In the genomic region with DNA sequence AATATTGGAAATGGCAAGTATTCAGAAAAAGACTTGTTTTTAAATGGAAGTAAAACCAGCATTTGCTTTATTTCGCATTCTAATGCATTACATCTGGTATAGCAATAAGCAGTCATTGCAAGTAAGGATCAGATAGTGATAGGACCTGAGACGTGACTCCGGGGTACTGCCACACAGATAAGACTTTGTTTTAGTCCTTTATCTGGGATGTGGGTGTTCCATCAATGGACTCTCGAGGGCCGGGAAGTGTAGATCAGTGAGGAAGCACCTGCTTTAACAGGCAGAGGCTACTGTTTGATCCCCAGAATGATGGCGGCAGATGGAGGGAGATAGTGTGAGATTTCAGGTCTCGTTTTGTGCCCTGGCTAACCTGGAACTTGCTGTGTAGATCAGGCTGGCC, we compare ENCODE assay signal across 23 mouse cellular contexts.
A peak's percentile ranks its signal among the peaks of the same experiment; 100 is the strongest.
DNase-seq lines count a peak whose midpoint lies in the region; ATAC-seq and TF ChIP-seq lines count a peak whose summit lies in the region.
"Had no signal": no experiment of that assay in that cellular context is flagged by ENCODE, and none has a peak within 500 bp of the region (broad histone marks: within the 10 kb centered on the region; RNA-seq: fewer than 3 reads in every experiment).

No protein-coding gene starts in this region.

- peak; percentile 29 for DNase-seq in c-Kit-positive CD71-positive TER-119-positive erythroid progenitor cells, embryonic 14.5 days (ENCODE audit: low spot score)
- no peak for DNase-seq in adrenal gland, adult 2 months
- DNase-seq in lung, adult 18-20 months, result no peak
- no peak for DNase-seq in gastrocnemius, adult 2 months
- DNase-seq: adrenal gland, postnatal 36 days; cerebellum, adult 11-12 months; cerebellum, adult 9-10 months; cerebellum, postnatal 25 days; forebrain, postnatal 0 days; gastrocnemius, postnatal 36 days; heart, adult 18-20 months; heart, postnatal 14 days had no signal

- H3K36me3 ChIP-seq in liver, embryonic 12.5 days, result no peaks in the 10 kb centered on the region
- H3K36me3 ChIP-seq in liver, embryonic 16.5 days (ENCODE audit: control insufficient read depth, insufficient read depth), result no peaks in the 10 kb centered on the region
- H3K36me3 ChIP-seq: embryonic facial prominence, embryonic 13.5 days; forebrain, embryonic 12.5 days; heart, embryonic 15.5 days; hindbrain, embryonic 13.5 days had no signal

- TF ChIP-seq CTCF in gastrocnemius, adult 2 months (IDR thresholded peaks at IDR 0.05), result no peak

- intact Hi-C loops in gastrocnemius, adult 2 months (cut with DNase I), result no loop called here

- no peak overlapping the region for H3K4me3 ChIP-seq in liver, embryonic 12.5 days
- no peak overlapping the region for H3K4me3 ChIP-seq in liver, embryonic 16.5 days (ENCODE audit: low read depth, low read length)
- H3K4me3 ChIP-seq in gastrocnemius, adult 2 months, result no peak overlapping the region
- H3K4me3 ChIP-seq: embryonic facial prominence, embryonic 13.5 days; forebrain, embryonic 12.5 days; heart, embryonic 15.5 days; hindbrain, embryonic 13.5 days had no signal

- peaks cover 9% of the 10 kb centered on the region for H3K4me1 ChIP-seq in liver, embryonic 12.5 days
- peaks cover 3% of the 10 kb centered on the region for H3K4me1 ChIP-seq in liver, embryonic 16.5 days (ENCODE audit: control insufficient read depth, low read depth, low read length)
- H3K4me1 ChIP-seq: heart, embryonic 15.5 days had no signal

- WGBS in liver, embryonic 12.5 days (ENCODE audit: insufficient replicate concordance), result 38% methylated on average over 7 of the region's 7 CpGs
- 33% methylated on average over 7 of the region's 7 CpGs for WGBS in liver, embryonic 16.5 days (ENCODE audit: insufficient replicate concordance)

- no peaks in the 10 kb centered on the region for H3K9me3 ChIP-seq in liver, embryonic 12.5 days (replicated peaks)
- no peaks in the 10 kb centered on the region for H3K9me3 ChIP-seq in liver, embryonic 16.5 days (replicated peaks; ENCODE audit: control insufficient read depth, low read length)
- H3K9me3 ChIP-seq: embryonic facial prominence, embryonic 13.5 days; forebrain, embryonic 12.5 days; heart, embryonic 15.5 days; hindbrain, embryonic 13.5 days had no signal

- H3K9ac ChIP-seq in liver, embryonic 12.5 days, result no peak overlapping the region
- no peak overlapping the region for H3K9ac ChIP-seq in liver, embryonic 16.5 days (ENCODE audit: low read depth, low read length)
- H3K9ac ChIP-seq: embryonic facial prominence, embryonic 13.5 days; forebrain, embryonic 12.5 days; forebrain, postnatal 0 days; heart, embryonic 15.5 days; hindbrain, embryonic 13.5 days had no signal

- no peak overlapping the region for H3K4me2 ChIP-seq in liver, embryonic 12.5 days
- no peak overlapping the region for H3K4me2 ChIP-seq in liver, embryonic 16.5 days (ENCODE audit: low read depth, low read length)
- H3K4me2 ChIP-seq: embryonic facial prominence, embryonic 13.5 days; forebrain, embryonic 12.5 days; heart, embryonic 11.5 days; heart, embryonic 15.5 days; hindbrain, embryonic 13.5 days had no signal

- no peak overlapping the region for H3K27ac ChIP-seq in liver, embryonic 12.5 days
- H3K27ac ChIP-seq in liver, embryonic 16.5 days (ENCODE audit: low read length), result no peak overlapping the region
- no peak overlapping the region for H3K27ac ChIP-seq in gastrocnemius, adult 2 months
- H3K27ac ChIP-seq: embryonic facial prominence, embryonic 13.5 days; forebrain, embryonic 12.5 days; heart, embryonic 15.5 days; hindbrain, embryonic 13.5 days; hindbrain, postnatal 0 days had no signal

- H3K27me3 ChIP-seq in liver, embryonic 12.5 days (replicated peaks), result no peaks in the 10 kb centered on the region
- H3K27me3 ChIP-seq in liver, embryonic 16.5 days (ENCODE audit: control insufficient read depth, insufficient read depth, low read depth, low read length), result no peaks in the 10 kb centered on the region
- H3K27me3 ChIP-seq: embryonic facial prominence, embryonic 13.5 days; forebrain, embryonic 12.5 days; heart, embryonic 15.5 days; hindbrain, embryonic 13.5 days; Patski had no signal

- ATAC-seq in liver, embryonic 12.5 days, result peak; percentile 49
- ATAC-seq in liver, embryonic 16.5 days (ENCODE audit: low read depth), result peak; percentile 70; the same call in 1 of the 2 replicates
- no peak for ATAC-seq in frontal cortex, adult (ENCODE audit: low TSS enrichment)
- ATAC-seq: activated CD4-positive, CD25-positive, alpha-beta regulatory T cell, adult 4 months; forebrain, postnatal 0 days; hindbrain, postnatal 0 days; Patski had no signal
